Mouse (Mus musculus): ENCODE data around the gene Ptpn21.

DNA sequence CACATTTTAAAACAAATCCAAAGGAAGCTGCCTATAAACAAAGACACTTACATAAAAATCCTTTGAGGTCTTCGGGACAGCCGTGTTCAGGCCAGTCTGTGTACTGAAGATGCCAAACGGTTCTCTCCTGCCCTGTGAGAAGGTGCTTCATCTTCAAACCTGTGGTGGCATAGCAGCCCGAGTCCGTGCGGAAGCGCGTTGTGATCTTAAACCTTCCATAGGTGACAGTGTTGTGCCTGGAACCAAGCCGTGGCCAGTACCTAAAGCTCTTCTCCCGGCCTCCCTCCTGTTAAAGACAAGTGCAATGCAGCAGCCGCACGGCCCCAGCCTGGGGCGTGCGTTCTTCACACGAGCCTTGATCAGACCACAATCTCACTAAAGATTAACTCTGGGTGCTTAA lies 57.3 kb downstream of the Ptpn21 start:
- no peak for TF ChIP-seq EP300 (optimal IDR thresholded peaks at IDR 0.05)
- TF ChIP-seq CTCF (IDR thresholded peaks at IDR 0.05; ENCODE audit: low read depth), result no peak

All from stomach, postnatal 0 days (tissue).